Mouse (Mus musculus): ENCODE data around the gene Rps26.
"Not testable (repeated sequence)": the region's sequence is repeated elsewhere in the genome, so short reads cannot be mapped to it uniquely, and the experiment has no call there.

GRCm38 (mm10) chr10:128619148-128619547 is 7.4 kb downstream of the Rps26 start:
- not testable (repeated sequence) for TF ChIP-seq POLR2AphosphoS5 (IDR thresholded peaks at IDR 0.05; ENCODE audit: insufficient replicate concordance, low read depth, low read length); CTCF (IDR thresholded peaks at IDR 0.05; ENCODE audit: low read depth, low read length); TAL1 (conservative IDR thresholded peaks at IDR 0.05; ENCODE audit: low read depth, low read length); GATA1 (IDR thresholded peaks at IDR 0.05; ENCODE audit: borderline replicate concordance, low read length)

Data from G1E (cell line).